Mouse (Mus musculus): ENCODE measurements around the gene Gnb2. TPM values are rescaled to one million over a fixed set of nuclear protein-coding genes. Genes with fewer than 3 reads are reported as not detected.

Gene Gnb2
- polyA plus RNA-seq, 1 experiment from 2014 or later: 257 TPM

DNA sequence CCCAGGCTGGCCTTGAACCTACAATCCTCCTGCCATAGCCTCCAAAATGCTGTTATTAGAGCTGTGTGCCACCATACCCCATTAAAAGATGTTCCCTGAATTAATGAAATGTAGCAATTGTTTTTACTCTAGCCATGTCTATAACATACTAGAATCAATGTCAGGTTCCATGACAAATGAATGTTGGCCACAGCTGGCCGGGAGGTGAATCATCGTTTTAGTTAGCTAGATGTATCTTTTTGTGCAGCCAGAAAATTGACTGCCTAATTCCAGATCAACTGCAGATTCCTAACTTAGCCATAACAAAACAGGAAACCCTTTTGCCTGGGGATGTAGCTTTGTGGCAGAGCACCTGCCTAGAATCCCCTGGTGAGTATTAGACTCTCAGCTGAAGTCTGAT, 16.5 kb upstream of the Gnb2 start:
- peaks cover 7% of the 10 kb centered on the region for H3K27me3 ChIP-seq (ENCODE audit: control insufficient read depth, insufficient read depth, low read length)
- 68% methylated on average over 2 of the region's 2 CpGs for WGBS
- no peaks in the 10 kb centered on the region for H3K36me3 ChIP-seq (ENCODE audit: control insufficient read depth, insufficient read depth, low read length)
- no peak overlapping the region for H3K4me3 ChIP-seq (replicated peaks; ENCODE audit: low read length)
- H3K4me2 ChIP-seq (ENCODE audit: low read depth, low read length): no peak overlapping the region
- H3K9me3 ChIP-seq (replicated peaks; ENCODE audit: control insufficient read depth, low read length): no peaks in the 10 kb centered on the region
- peaks cover 6% of the 10 kb centered on the region; the same call in 1 of the 2 replicates for H3K4me1 ChIP-seq (ENCODE audit: control insufficient read depth, insufficient read depth, low read length)
- no peak overlapping the region for H3K27ac ChIP-seq (ENCODE audit: low read length)
- no peak for ATAC-seq (ENCODE audit: insufficient read depth, low FRiP score)
- no peak overlapping the region for H3K9ac ChIP-seq (ENCODE audit: low read length)

DNA sequence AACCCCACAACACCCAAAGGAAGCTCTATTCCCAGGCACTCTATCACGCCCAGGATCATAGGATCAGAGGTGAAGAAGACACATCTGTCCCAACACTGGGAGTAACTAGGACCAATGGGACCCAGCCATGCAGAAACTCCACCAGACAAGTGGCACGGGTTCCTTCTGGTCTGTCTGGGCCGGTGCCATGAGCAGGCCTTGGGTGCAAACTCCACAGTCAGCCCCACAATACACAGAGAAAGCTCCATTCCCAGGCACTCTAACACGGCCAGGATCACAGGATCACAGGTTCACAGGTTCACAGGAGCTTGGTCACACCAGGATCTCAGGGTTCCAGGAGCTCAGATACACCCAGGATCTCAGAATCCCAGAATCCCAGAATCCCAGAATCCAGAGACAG, 12.3 kb upstream of the Gnb2 start:
- no peak overlapping the region for H3K4me2 ChIP-seq (ENCODE audit: low read depth, low read length)
- ATAC-seq (ENCODE audit: insufficient read depth, low FRiP score): no peak
- 69% methylated on average over 4 of the region's 4 CpGs for WGBS
- no peaks in the 10 kb centered on the region for H3K4me1 ChIP-seq (ENCODE audit: control insufficient read depth, insufficient read depth, low read length)
- H3K4me3 ChIP-seq (replicated peaks; ENCODE audit: low read length): no peak overlapping the region
- no peaks in the 10 kb centered on the region for H3K9me3 ChIP-seq (replicated peaks; ENCODE audit: control insufficient read depth, low read length)
- no peak overlapping the region for H3K27ac ChIP-seq (ENCODE audit: low read length)
- no peaks in the 10 kb centered on the region for H3K36me3 ChIP-seq (ENCODE audit: control insufficient read depth, insufficient read depth, low read length)
- H3K9ac ChIP-seq (ENCODE audit: low read length): no peak overlapping the region
- no peaks in the 10 kb centered on the region for H3K27me3 ChIP-seq (ENCODE audit: control insufficient read depth, insufficient read depth, low read length)

DNA sequence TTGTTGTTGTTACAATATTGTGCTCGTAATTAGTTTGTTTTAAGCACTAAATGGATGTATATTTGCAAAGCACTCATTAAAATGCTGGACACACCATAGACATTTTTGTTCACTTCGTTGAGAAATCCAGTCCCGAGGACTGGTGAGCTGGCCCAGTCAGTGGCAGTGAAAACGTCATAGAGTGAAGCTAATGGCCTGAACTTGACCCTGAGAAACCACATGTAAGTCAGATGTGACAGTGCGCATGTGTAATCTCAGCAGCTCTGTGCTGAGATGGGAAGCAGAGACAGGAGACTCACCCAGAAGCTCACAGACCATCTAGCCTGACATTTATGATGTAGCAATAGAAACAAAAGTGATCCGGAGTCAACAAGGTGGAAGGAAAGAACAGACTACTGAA, 11.6 kb upstream of the Gnb2 start:
- H3K27me3 ChIP-seq (ENCODE audit: control insufficient read depth, insufficient read depth, low read length): no peaks in the 10 kb centered on the region
- H3K4me3 ChIP-seq (replicated peaks; ENCODE audit: low read length): no peak overlapping the region
- 59% methylated on average over 6 of the region's 6 CpGs for WGBS
- no peak for ATAC-seq (ENCODE audit: insufficient read depth, low FRiP score)
- no peak overlapping the region for H3K27ac ChIP-seq (ENCODE audit: low read length)
- H3K4me2 ChIP-seq (ENCODE audit: low read depth, low read length): no peak overlapping the region
- H3K4me1 ChIP-seq (ENCODE audit: control insufficient read depth, insufficient read depth, low read length): no peaks in the 10 kb centered on the region
- no peaks in the 10 kb centered on the region for H3K36me3 ChIP-seq (ENCODE audit: control insufficient read depth, insufficient read depth, low read length)
- H3K9ac ChIP-seq (ENCODE audit: low read length): no peak overlapping the region
- no peaks in the 10 kb centered on the region for H3K9me3 ChIP-seq (replicated peaks; ENCODE audit: control insufficient read depth, low read length)

DNA sequence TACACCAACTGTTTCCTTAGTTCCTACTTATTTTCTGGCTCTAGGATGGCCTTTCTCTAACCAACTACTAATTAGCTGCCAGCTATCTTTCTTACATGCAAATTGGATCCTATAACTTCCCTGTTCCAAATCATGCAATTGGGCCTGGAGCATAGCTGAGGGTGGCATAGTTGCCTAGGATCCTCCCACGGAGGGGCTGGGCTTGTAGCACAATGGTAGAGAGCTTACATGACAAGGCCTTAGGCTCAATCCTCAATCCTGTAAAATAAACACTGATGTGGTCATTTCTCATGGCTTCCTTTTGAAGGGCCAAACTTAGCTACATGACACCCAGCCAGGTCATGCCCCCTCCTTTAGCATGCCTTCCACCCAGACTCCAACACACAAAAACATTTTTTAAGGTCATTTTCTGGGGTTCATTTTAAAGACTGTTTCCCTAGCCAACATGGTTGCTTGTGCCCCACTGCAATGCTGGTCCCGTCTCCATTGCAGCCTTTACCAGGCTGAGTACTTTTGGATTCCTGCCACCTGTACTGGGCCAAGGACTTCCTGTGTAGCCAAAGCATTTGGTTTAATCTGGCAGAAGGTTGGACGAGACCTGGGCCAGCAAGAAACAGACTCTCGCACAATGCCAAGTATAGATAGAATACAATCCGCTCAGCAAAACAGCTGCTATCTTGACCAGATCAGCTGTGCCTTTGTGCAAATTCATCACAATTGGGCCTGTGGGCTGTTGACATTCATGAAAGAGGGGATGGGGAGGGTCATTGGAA, 8.6 kb upstream of the Gnb2 start:
- H3K4me3 ChIP-seq (replicated peaks; ENCODE audit: low read length): no peak overlapping the region
- WGBS: 65% methylated on average over 5 of the region's 5 CpGs
- no peaks in the 10 kb centered on the region for H3K9me3 ChIP-seq (replicated peaks; ENCODE audit: control insufficient read depth, low read length)
- no peaks in the 10 kb centered on the region for H3K36me3 ChIP-seq (ENCODE audit: control insufficient read depth, insufficient read depth, low read length)
- ATAC-seq (ENCODE audit: insufficient read depth, low FRiP score): no peak
- no peak overlapping the region for H3K9ac ChIP-seq (ENCODE audit: low read length)
- H3K27me3 ChIP-seq (ENCODE audit: control insufficient read depth, insufficient read depth, low read length): no peaks in the 10 kb centered on the region
- H3K4me1 ChIP-seq (ENCODE audit: control insufficient read depth, insufficient read depth, low read length): no peaks in the 10 kb centered on the region
- no peak overlapping the region for H3K4me2 ChIP-seq (ENCODE audit: low read depth, low read length)
- no peak overlapping the region for H3K27ac ChIP-seq (ENCODE audit: low read length)

DNA sequence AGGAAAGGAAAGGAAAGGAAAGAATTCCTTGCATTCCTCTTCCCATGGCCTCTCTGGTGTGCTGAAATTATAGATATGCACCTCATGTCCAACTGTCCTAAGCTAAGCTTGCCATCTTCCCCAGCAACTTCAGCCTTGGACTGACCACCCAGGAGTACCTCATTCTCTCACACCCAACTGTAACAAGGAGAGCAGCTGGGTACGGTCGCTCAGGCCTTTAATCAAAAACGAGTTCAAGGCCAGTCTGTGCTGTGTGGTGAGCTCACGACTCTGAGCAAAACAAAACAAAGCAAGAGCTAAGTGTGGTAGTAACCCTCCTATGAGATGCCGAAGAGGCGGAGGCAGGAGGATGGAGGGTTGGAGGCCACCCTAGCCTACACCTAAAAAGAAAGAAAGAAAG, 7.7 kb upstream of the Gnb2 start:
- 68% methylated on average over 6 of the region's 6 CpGs for WGBS
- no peak overlapping the region for H3K4me3 ChIP-seq (replicated peaks; ENCODE audit: low read length)
- no peaks in the 10 kb centered on the region for H3K4me1 ChIP-seq (ENCODE audit: control insufficient read depth, insufficient read depth, low read length)
- H3K4me2 ChIP-seq (ENCODE audit: low read depth, low read length): no peak overlapping the region
- no peaks in the 10 kb centered on the region for H3K9me3 ChIP-seq (replicated peaks; ENCODE audit: control insufficient read depth, low read length)
- no peaks in the 10 kb centered on the region for H3K36me3 ChIP-seq (ENCODE audit: control insufficient read depth, insufficient read depth, low read length)
- no peaks in the 10 kb centered on the region for H3K27me3 ChIP-seq (ENCODE audit: control insufficient read depth, insufficient read depth, low read length)
- no peak for ATAC-seq (ENCODE audit: insufficient read depth, low FRiP score)
- H3K27ac ChIP-seq (ENCODE audit: low read length): no peak overlapping the region
- H3K9ac ChIP-seq (ENCODE audit: low read length): no peak overlapping the region

DNA sequence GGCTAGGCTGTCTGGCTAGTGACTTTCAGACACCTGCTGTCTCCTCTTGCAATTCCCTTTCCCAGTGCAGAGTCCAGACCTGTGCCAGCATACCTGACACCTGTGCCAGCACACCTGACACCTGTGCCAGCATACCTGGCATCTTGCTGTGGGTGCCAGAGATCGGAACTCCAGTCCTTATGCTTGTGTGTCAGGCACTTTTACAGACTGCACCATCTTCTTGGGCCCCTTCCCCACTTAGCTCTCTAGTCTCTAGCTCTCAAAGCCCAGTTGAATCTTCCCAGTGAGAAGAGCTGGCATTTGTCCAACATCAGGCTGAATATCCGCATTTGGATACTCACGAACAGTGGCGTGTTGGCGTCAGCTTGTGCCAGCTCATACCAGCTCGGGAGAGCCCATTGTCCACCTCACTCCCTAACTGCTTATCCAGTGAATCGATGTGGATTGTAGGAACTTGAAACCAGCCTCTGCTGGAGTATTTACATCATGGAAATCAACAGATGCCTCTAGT, 6.0 kb upstream of the Gnb2 start:
- H3K4me2 ChIP-seq (ENCODE audit: low read depth, low read length): no peak overlapping the region
- no peak overlapping the region for H3K4me3 ChIP-seq (replicated peaks; ENCODE audit: low read length)
- no peaks in the 10 kb centered on the region for H3K36me3 ChIP-seq (ENCODE audit: control insufficient read depth, insufficient read depth, low read length)
- H3K27me3 ChIP-seq (ENCODE audit: control insufficient read depth, insufficient read depth, low read length): no peaks in the 10 kb centered on the region
- H3K27ac ChIP-seq (ENCODE audit: low read length): no peak overlapping the region
- no peak for ATAC-seq (ENCODE audit: insufficient read depth, low FRiP score)
- WGBS: 48% methylated on average over 7 of the region's 7 CpGs
- no peak overlapping the region for H3K9ac ChIP-seq (ENCODE audit: low read length)
- no peaks in the 10 kb centered on the region for H3K4me1 ChIP-seq (ENCODE audit: control insufficient read depth, insufficient read depth, low read length)
- no peaks in the 10 kb centered on the region for H3K9me3 ChIP-seq (replicated peaks; ENCODE audit: control insufficient read depth, low read length)

DNA sequence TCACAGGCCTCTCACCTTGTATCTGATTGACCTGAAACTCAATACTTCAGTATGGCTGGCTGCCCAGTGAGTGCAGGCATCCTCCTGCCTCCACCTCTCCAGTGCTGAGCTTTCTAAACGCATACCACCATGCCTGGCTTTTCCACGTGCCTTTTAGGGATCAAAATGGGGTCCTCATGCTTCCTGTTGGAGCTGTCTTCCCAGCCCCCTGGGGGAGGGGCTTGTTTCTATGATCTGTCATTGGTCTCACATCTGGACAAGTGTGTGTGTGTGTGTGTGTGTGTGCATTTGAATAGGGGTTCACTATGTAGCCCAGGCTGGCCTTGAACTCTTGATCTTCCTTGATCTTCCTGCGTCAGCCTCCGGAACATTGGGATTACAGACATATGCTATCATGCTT, 4.2 kb upstream of the Gnb2 start:
- Histone ChIP-seq H3K9ac (ENCODE audit: low read length) (no peak overlapping the region), H3K27ac (ENCODE audit: low read length) (no peak overlapping the region), H3K9me3 (replicated peaks; ENCODE audit: control insufficient read depth, low read length) (no peaks in the 10 kb centered on the region), H3K4me3 (replicated peaks; ENCODE audit: low read length) (no peak overlapping the region), H3K27me3 (ENCODE audit: control insufficient read depth, insufficient read depth, low read length) (no peaks in the 10 kb centered on the region), H3K4me1 (ENCODE audit: control insufficient read depth, insufficient read depth, low read length) (peaks cover 4% of the 10 kb centered on the region; the same call in 1 of the 2 replicates), H3K4me2 (ENCODE audit: low read depth, low read length) (no peak overlapping the region), H3K36me3 (ENCODE audit: control insufficient read depth, insufficient read depth, low read length) (no peaks in the 10 kb centered on the region)
- WGBS: 53% methylated on average over 4 of the region's 4 CpGs
- ATAC-seq (ENCODE audit: insufficient read depth, low FRiP score): no peak

DNA sequence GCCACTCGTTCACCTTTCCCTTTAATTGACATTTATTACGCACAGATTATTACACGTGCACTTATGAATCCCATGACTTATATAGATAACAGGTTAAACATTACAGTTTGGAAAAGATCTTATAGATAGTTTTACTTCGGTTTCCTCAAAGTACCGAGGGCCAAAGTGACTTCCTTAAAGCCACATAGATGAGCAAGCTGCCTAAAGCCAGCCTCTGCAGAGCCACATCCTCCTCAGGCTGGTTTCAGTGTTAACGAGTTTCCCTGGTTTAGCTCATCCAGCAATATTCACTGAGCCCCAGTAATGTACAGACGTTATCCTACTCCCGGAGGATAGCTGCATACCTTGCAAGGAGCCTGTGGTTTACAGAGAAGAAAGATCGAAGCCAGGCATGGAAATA, 2.0 kb upstream of the Gnb2 start:
- 75% methylated on average over 9 of the region's 9 CpGs for WGBS
- Histone ChIP-seq H3K27me3 (ENCODE audit: control insufficient read depth, insufficient read depth, low read length) (no peaks in the 10 kb centered on the region), H3K27ac (ENCODE audit: low read length) (no peak overlapping the region), H3K4me1 (ENCODE audit: control insufficient read depth, insufficient read depth, low read length) (peaks cover 9% of the 10 kb centered on the region), H3K36me3 (ENCODE audit: control insufficient read depth, insufficient read depth, low read length) (no peaks in the 10 kb centered on the region), H3K4me2 (ENCODE audit: low read depth, low read length) (no peak overlapping the region), H3K9me3 (replicated peaks; ENCODE audit: control insufficient read depth, low read length) (no peaks in the 10 kb centered on the region), H3K4me3 (replicated peaks; ENCODE audit: low read length) (no peak overlapping the region), H3K9ac (ENCODE audit: low read length) (no peak overlapping the region)
- no peak for ATAC-seq (ENCODE audit: insufficient read depth, low FRiP score)

DNA sequence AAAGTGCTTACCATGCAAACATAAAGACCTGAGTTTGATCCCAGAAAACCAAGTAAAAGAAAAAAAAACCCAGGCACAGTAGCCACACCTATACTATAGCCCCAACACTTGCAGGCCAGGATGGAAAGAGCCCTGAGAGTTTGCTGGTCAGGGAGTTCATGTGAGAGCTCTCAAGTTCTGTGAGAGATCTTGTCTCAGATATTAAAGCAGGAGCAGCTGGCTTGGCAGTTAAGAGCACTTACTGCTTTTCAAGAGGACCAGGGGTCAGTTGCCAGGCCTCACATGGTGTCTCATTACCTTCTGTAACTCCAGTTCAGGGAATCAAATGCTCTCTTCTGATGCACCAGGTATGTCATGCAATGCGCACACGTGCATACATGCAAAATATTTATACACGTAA, 1.5 kb upstream of the Gnb2 start:
- no peak for ATAC-seq (ENCODE audit: insufficient read depth, low FRiP score)
- WGBS: 90% methylated on average over 3 of the region's 3 CpGs
- Histone ChIP-seq H3K27ac (ENCODE audit: low read length) (no peak overlapping the region), H3K27me3 (ENCODE audit: control insufficient read depth, insufficient read depth, low read length) (no peaks in the 10 kb centered on the region), H3K4me2 (ENCODE audit: low read depth, low read length) (no peak overlapping the region), H3K4me3 (replicated peaks; ENCODE audit: low read length) (no peak overlapping the region), H3K4me1 (ENCODE audit: control insufficient read depth, insufficient read depth, low read length) (peaks cover 13% of the 10 kb centered on the region), H3K36me3 (ENCODE audit: control insufficient read depth, insufficient read depth, low read length) (no peaks in the 10 kb centered on the region), H3K9me3 (replicated peaks; ENCODE audit: control insufficient read depth, low read length) (no peaks in the 10 kb centered on the region), H3K9ac (ENCODE audit: low read length) (no peak overlapping the region)
